Mouse (Mus musculus): ENCODE results near the gene Zfp951.
"Not testable (repeated sequence)": the region's sequence is repeated elsewhere in the genome, so short reads cannot be mapped to it uniquely, and the experiment has no call there.

Zfp951 gene

DNA sequence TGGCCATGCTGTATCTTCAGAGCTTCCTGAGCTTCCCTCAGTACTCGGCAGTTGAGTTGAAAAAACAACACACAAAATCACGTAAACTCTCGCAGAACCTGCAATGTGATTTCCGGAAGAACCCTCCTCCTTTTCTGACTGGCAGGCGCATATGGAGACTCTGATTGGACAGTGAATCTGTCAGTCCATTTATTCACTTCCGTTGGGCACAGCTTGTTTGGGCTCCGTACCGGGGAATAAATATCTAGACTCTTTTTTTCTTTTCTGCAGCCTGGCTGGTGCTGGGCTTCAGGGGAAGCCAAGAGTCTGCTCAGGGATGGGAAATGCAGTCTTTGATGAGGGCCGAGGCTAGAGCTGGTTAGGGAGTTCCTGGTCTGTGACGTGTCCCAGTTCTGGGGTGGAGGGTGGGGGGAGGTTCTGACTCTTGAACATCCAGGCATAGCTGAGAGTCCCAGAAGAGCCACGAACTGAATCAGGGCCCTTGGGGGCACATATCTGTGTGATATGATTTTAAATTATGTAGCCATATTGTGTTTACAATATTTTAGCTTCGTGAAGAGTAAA is at the start of gene Zfp951:
TSS of gene Zfp951 (minus strand) at position 109 of the 564 bp plus-strand sequence.
- peak; percentile 47 to 64 for DNase-seq (ENCODE audit: low spot score in 2 of 2)

DNA sequence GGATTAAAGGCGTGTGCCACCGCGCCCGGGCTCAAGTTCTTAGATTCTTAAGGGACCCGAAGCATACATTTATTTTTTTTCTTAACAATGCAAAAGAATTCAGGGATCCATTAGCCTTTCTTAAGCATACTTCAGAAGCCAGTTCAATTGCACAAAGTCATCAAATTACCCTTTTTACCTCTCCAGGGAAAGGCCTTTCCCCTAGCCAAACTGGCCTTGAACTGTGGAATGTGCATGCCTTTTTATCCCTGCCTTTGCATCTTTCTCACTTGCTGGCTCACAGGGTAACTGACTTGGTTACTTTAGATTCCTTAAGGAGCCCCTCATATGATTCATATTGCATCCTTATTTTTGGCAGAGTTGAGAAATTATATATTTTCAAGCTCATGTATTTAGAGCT is 46.7 kb upstream of the Zfp951 start:
- not testable (repeated sequence) for DNase-seq (ENCODE audit: low spot score in 2 of 2)

DNA sequence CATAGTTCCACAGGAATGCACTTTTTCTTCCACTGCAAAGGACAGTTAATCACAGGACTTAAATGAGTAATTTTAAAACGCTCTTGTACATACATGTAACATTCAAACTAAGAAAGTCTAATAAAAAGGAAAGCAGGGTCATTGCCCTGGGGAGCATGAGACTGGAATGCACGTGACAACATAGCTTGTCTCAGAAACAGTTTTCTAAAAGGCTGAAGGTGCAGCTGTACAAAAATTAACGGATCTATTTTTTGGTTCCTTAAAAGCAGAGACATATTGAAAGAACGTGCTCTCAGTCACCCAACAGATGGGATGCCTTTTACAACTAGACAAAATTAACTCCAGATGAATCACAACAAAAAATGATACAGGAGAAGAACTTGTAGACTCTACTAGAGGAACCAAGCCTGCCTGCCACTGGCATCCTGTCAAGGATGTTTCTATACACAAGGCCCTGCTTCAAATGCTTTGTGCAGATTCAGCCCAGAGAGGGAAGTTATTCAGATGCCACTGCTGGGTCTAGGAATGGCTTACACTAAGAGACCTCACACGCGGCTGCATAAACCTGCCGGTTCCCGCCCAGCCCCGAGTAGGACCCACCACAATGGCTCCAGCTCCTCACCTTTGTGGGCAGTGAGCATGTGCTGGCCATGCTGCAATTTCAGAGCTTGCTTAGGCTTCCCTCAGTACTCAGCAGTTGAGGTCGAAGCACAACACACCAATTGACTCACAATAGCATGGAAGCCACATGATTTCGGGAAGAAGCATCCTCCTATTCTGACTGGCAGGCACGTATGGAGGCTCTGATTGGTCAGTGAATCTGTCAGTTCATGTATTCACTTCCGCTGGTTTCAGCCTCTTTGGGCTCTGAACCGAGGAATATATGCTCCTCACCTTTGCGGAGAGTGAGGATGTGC is 567 bp downstream of the Zfp951 start:
- not testable (repeated sequence) for DNase-seq (ENCODE audit: low spot score in 2 of 2)

DNA sequence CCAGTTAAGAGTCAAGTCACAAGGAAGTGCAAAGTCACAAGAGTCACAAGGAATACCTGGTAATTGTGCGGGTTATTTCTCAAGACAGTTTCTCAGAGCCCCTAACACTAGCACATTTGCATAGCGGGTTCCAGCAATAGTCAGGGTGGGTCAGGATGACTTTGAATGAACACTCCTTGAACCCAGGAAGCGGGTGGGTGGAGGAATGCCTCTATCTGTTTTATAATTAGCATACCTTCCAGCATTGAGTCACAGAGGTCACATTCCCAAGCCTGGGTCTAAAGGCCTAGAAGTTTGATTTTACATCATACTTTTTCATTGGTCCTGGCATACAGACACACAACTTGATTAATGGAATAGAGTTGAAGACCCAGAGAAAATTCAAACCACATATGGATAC is 5.3 kb downstream of the Zfp951 start:
- not testable (repeated sequence) for DNase-seq (ENCODE audit: low spot score in 2 of 2)

DNA sequence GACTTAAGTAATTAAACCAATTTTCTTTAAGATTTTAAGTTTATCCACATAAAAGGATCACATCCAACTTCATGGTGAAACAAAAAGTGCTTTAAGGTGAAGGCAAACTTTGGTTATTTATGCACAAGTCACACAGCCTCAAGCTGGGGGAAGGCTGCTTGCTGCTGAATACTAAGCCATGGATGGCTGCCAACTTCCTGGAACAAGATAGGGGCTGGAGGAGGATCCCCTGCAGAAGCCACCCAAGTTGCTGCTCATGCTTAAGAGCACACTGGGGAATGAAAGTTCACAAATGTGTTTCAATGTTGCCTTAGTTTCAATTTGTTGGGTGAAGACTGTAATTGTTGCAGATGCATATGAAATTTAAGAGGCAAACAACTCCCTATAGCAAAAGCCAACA is 26.5 kb downstream of the Zfp951 start:
- no peak for DNase-seq (ENCODE audit: low spot score in 2 of 2)

DNA sequence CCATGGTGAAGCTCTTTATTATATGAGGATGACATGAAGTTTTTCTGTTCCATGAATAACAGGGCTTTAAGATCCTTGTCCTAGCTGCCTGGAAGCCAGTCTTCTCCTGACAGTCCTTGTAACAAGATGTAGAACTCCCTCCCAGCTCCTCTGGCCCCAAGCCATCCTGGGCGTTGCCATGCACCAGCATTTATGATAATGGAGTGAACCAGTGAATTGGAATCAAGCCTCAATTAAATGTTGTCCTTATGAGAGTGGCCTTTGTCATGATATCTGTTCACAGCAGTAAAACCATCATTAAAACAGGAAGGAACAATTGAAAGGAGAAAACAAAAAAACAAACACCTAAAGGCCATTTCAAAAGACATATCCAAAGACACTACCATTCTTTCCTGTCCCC is 30.3 kb downstream of the Zfp951 start:
- DNase-seq (ENCODE audit: low spot score in 2 of 2): no peak

DNA sequence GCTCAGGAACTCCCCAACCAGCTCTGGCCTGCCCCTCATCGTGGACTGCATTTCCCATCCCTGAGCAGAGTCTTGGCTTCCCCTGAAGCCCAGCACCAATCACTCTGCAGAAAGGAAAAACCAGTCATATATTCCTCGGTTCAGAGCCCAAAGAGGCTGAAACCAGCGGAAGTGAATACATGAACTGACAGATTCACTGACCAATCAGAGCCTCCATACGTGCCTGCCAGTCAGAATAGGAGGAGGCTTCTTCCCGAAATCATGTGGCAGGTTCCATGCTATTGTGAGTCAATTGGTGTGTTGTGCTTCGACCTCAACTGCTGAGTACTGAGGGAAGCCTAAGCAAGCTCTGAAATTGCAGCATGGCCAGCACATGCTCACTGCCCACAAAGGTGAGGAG is 89.7 kb downstream of the Zfp951 start:
- DNase-seq (ENCODE audit: low spot score in 2 of 2): not testable (repeated sequence)
